Mouse (Mus musculus): ENCODE results near the gene Ky. TPM values are rescaled to one million over a fixed set of nuclear protein-coding genes. Genes with fewer than 3 reads are reported as not detected.

The Ky gene
- polyA plus RNA-seq, 1 experiment from 2014 or later: 0.02 TPM

DNA sequence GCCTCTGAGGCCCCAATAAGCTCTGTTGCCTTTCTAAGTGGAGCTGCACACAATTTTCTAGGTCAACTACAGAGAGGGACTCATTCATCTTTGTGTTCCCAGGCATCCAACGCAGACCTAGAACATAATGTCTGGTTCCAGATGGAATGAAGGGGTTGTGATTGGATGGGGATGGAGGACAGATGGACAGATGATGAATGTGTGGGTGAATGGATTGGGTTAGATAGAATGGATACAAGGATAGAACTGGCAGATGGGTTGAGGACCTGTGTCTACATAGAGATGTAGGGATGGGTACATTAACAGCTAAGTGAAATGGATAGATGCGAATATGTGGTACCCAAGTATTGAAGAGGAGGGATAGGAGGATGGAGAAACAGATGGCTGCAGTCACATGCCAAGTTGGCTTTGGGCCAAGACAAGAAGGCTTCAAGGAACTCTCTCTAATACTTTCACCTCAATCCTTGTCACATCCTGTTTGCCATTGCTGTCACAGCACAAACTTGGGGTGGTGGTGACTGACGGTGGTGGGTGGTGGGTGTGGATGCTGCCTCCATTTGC, 9.0 kb upstream of the Ky start:
- 74% methylated on average over 3 of the region's 3 CpGs for WGBS
- no peak for DNase-seq (ENCODE audit: low spot score)

DNA sequence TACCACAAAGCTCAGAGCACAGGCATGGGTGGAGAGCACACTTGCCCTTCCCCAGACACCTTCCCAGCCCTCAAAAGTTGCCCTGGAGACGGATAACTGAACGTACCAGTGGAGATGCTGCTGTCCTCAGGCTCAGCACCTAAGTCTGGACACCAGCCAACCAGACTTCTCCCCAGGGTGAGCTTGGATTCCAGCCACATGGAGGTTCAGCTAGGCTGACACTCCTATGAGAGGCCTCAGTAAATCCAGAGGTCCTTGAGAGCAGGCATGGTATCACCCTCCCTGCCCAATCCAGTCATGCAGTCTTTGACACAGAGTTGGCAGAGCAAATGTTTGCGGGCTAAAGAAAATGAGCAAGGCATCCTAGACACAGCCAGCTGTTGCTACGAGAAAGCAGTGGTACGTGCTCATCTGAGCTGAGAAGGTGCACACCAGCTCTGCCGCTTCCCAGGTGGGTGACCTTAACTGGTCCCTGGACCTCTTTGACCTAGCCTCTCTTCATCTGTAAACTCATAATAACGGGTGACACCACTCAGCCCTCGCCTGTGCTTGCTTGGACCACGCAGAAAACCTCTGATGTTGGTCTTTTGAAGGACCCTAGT, 8.4 kb upstream of the Ky start:
- WGBS: 69% methylated on average over 9 of the region's 9 CpGs
- DNase-seq (ENCODE audit: low spot score) (no peak), ATAC-seq (no peak)
- H3K9me3 ChIP-seq (ENCODE audit: low read length): no peaks in the 10 kb centered on the region
- H3K4me1 ChIP-seq (ENCODE audit: insufficient read depth, low read depth, low read length): no peaks in the 10 kb centered on the region
- no peak overlapping the region for H3K27ac ChIP-seq (ENCODE audit: low read length)
- no peak overlapping the region for H3K4me2 ChIP-seq (replicated peaks; ENCODE audit: low read depth, low read length)
- no peak overlapping the region for H3K9ac ChIP-seq (replicated peaks; ENCODE audit: low read depth)
- no peak overlapping the region for H3K4me3 ChIP-seq (ENCODE audit: low read depth, low read length)
- no peak for TF ChIP-seq CTCF (IDR thresholded peaks at IDR 0.05)
- TF ChIP-seq EP300 (IDR thresholded peaks at IDR 0.05): no peak
- no peaks in the 10 kb centered on the region for H3K36me3 ChIP-seq (ENCODE audit: insufficient read depth, low read length)
- no peaks in the 10 kb centered on the region for H3K27me3 ChIP-seq (replicated peaks; ENCODE audit: insufficient read depth, low read length)

More for the DNA sequence above, 9.0 kb upstream of the Ky start:
- Histone ChIP-seq H3K9ac (replicated peaks; ENCODE audit: low read depth) (no peak overlapping the region), H3K9me3 (ENCODE audit: low read length) (no peaks in the 10 kb centered on the region), H3K27ac (ENCODE audit: low read length) (no peak overlapping the region), H3K4me1 (ENCODE audit: insufficient read depth, low read depth, low read length) (no peaks in the 10 kb centered on the region), H3K36me3 (ENCODE audit: insufficient read depth, low read length) (no peaks in the 10 kb centered on the region), H3K27me3 (replicated peaks; ENCODE audit: insufficient read depth, low read length) (no peaks in the 10 kb centered on the region), H3K4me2 (replicated peaks; ENCODE audit: low read depth, low read length) (no peak overlapping the region), H3K4me3 (ENCODE audit: low read depth, low read length) (no peak overlapping the region)
- TF ChIP-seq EP300 (IDR thresholded peaks at IDR 0.05) (no peak), CTCF (IDR thresholded peaks at IDR 0.05) (no peak)
- ATAC-seq: no peak

DNA sequence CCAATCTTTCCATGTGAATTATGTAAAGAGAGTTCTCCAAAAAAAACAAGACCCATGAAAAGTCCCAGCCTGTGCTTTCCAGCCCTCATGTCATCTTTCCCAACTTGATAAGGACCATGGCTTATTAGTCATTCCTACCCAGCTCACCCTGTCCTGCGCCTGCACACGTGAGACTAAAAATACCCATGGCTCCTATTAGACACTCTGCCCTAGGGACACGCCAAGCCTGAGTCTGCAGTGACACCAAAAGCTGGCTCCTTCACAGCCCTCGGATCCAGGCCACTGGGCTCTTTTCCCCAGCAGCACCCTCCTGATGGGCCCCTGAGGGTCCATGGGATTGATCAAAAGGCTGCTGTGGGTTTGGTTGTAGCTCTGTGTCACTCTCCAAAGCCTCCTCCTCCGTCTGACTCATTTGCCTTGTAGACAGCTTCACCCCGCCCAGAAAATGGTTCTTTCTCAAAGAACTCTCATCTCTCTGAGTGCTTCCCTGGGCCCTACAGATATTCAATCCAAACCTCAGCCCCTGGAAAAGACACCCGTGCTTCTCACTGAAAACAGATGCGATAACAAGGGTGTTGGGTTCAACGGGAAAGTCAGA, 7.6 kb upstream of the Ky start:
- Histone ChIP-seq H3K9me3 (ENCODE audit: low read length) (no peaks in the 10 kb centered on the region), H3K4me1 (ENCODE audit: insufficient read depth, low read depth, low read length) (no peaks in the 10 kb centered on the region), H3K9ac (replicated peaks; ENCODE audit: low read depth) (no peak overlapping the region), H3K27ac (ENCODE audit: low read length) (no peak overlapping the region), H3K4me3 (ENCODE audit: low read depth, low read length) (no peak overlapping the region), H3K4me2 (replicated peaks; ENCODE audit: low read depth, low read length) (no peak overlapping the region), H3K27me3 (replicated peaks; ENCODE audit: insufficient read depth, low read length) (no peaks in the 10 kb centered on the region), H3K36me3 (ENCODE audit: insufficient read depth, low read length) (no peaks in the 10 kb centered on the region)
- DNase-seq (ENCODE audit: low spot score): no peak
- no peak for ATAC-seq
- WGBS: 80% methylated on average over 9 of the region's 9 CpGs
- TF ChIP-seq CTCF (IDR thresholded peaks at IDR 0.05) (no peak), EP300 (IDR thresholded peaks at IDR 0.05) (no peak)

DNA sequence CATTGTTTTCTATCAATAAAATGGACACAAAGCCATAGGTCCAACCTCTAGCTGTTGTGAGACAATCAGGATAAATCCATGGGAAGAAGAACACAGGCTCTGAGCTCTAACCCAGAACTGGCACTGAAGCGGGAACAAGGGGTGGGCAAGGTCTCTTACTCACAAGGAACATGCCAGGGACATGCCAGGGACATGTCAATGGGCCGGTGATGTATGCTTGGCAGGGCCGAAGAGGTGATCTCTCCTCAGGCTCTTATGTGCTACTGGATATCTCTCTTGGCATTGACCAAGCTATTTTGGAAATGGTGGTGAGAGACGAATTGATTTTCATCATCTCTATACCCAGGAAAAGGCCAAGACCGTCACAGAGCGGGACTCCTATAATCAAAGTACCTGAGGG, 6.8 kb upstream of the Ky start:
- TF ChIP-seq CTCF (IDR thresholded peaks at IDR 0.05): no peak
- no peak for TF ChIP-seq EP300 (IDR thresholded peaks at IDR 0.05)
- no peaks in the 10 kb centered on the region for H3K4me1 ChIP-seq (ENCODE audit: insufficient read depth, low read depth, low read length)
- DNase-seq (ENCODE audit: low spot score): no peak

DNA sequence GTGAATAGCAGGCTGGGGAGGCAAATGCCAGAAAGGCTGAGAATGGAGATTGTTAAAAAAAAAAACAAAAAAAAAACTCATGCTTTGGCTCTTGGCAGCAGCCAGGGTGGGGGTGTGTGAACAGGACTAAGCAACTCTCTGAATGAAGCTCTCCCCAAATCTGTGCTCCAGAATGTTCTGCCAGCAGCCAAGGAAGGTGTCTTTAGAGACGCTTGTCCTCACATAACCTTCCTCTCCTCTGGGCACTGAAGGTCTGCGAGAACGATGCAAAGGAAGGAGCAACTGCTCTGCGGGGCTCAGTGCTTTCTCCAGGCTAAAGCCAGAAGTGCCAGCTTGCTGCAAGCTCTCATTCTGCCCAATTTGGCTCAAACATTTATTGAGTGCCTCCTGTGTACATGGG, 6.3 kb upstream of the Ky start:
- DNase-seq (ENCODE audit: low spot score): no peak
- no peaks in the 10 kb centered on the region for H3K4me1 ChIP-seq (ENCODE audit: insufficient read depth, low read depth, low read length)
- H3K27me3 ChIP-seq (replicated peaks; ENCODE audit: insufficient read depth, low read length): no peaks in the 10 kb centered on the region
- no peaks in the 10 kb centered on the region for H3K36me3 ChIP-seq (ENCODE audit: insufficient read depth, low read length)
- no peak overlapping the region for H3K27ac ChIP-seq (ENCODE audit: low read length)
- no peaks in the 10 kb centered on the region for H3K9me3 ChIP-seq (ENCODE audit: low read length)
- H3K4me3 ChIP-seq (ENCODE audit: low read depth, low read length): no peak overlapping the region
- no peak for ATAC-seq
- H3K4me2 ChIP-seq (replicated peaks; ENCODE audit: low read depth, low read length): no peak overlapping the region
- H3K9ac ChIP-seq (replicated peaks; ENCODE audit: low read depth): no peak overlapping the region
- TF ChIP-seq EP300 (IDR thresholded peaks at IDR 0.05): no peak
- no peak for TF ChIP-seq CTCF (IDR thresholded peaks at IDR 0.05)
- 75% methylated on average over 4 of the region's 4 CpGs for WGBS

More for the DNA sequence above, 6.8 kb upstream of the Ky start:
- H3K27me3 ChIP-seq (replicated peaks; ENCODE audit: insufficient read depth, low read length): no peaks in the 10 kb centered on the region
- H3K9me3 ChIP-seq (ENCODE audit: low read length): no peaks in the 10 kb centered on the region
- 89% methylated on average over 6 of the region's 6 CpGs for WGBS
- H3K9ac ChIP-seq (replicated peaks; ENCODE audit: low read depth): no peak overlapping the region
- no peaks in the 10 kb centered on the region for H3K36me3 ChIP-seq (ENCODE audit: insufficient read depth, low read length)
- no peak overlapping the region for H3K4me3 ChIP-seq (ENCODE audit: low read depth, low read length)
- no peak overlapping the region for H3K27ac ChIP-seq (ENCODE audit: low read length)
- no peak overlapping the region for H3K4me2 ChIP-seq (replicated peaks; ENCODE audit: low read depth, low read length)
- no peak for ATAC-seq

DNA sequence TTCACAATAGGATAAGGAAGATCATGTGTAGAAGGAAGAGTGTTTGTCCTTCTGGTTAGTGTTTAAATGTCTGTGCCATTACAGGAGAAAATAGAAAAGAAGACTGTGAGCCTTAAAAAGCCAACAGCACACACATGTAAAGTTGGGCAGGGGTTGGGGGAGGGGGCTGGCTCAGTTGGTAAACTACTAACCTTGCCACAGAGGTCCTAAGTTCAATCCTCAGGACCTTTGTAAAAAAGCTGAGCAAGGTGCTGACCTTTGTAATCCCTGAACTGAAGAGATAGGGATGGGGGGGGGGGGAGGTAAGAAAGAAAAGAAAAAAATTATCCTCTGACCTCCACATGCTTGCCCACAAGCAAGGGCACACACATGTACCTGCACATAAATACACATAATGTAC, 5.8 kb upstream of the Ky start:
- Histone ChIP-seq H3K9ac (replicated peaks; ENCODE audit: low read depth) (no peak overlapping the region), H3K9me3 (ENCODE audit: low read length) (no peaks in the 10 kb centered on the region), H3K36me3 (ENCODE audit: insufficient read depth, low read length) (no peaks in the 10 kb centered on the region), H3K27me3 (replicated peaks; ENCODE audit: insufficient read depth, low read length) (no peaks in the 10 kb centered on the region), H3K27ac (ENCODE audit: low read length) (no peak overlapping the region), H3K4me2 (replicated peaks; ENCODE audit: low read depth, low read length) (no peak overlapping the region), H3K4me3 (ENCODE audit: low read depth, low read length) (no peak overlapping the region), H3K4me1 (ENCODE audit: insufficient read depth, low read depth, low read length) (no peaks in the 10 kb centered on the region)
- ATAC-seq (no peak), DNase-seq (ENCODE audit: low spot score) (no peak)
- TF ChIP-seq EP300 (IDR thresholded peaks at IDR 0.05) (no peak), CTCF (IDR thresholded peaks at IDR 0.05) (no peak)
